Mouse (Mus musculus): ENCODE results near the gene BC030867.

BC030867 gene

GRCm38 (mm10) chr11:102248630-102249230 lies at the start of gene BC030867:
BC030867 (plus strand) TSS chr11:102248882.
- DNase-seq: peak; percentile 96

- no peak for DNase-seq
These were observed 48.8 kb upstream of the BC030867 start for GRCm38 (mm10) chr11:102199856-102200255.

GRCm38 (mm10) chr11:102201408-102201821 lies 47.3 kb upstream of the BC030867 start:
- DNase-seq: no peak

- no peak for DNase-seq
These were observed 42.2 kb upstream of the BC030867 start for GRCm38 (mm10) chr11:102206481-102206880.

GRCm38 (mm10) chr11:102207825-102208777 lies 40.6 kb upstream of the BC030867 start:
- no peak for DNase-seq

- DNase-seq: no peak
These were observed 39.8 kb upstream of the BC030867 start for GRCm38 (mm10) chr11:102208846-102209245.

- DNase-seq: no peak
These were observed 38.9 kb upstream of the BC030867 start for GRCm38 (mm10) chr11:102209742-102210141.

GRCm38 (mm10) chr11:102210185-102210584 lies 38.5 kb upstream of the BC030867 start:
- DNase-seq: no peak

- no peak for DNase-seq
These were observed 37.7 kb upstream of the BC030867 start for GRCm38 (mm10) chr11:102211011-102211410.

- no peak for DNase-seq
These were observed 36.7 kb upstream of the BC030867 start for GRCm38 (mm10) chr11:102211936-102212341.

GRCm38 (mm10) chr11:102214430-102215156 lies 34.1 kb upstream of the BC030867 start:
- no peak for DNase-seq

GRCm38 (mm10) chr11:102215511-102215910 lies 33.2 kb upstream of the BC030867 start:
- DNase-seq: no peak

GRCm38 (mm10) chr11:102216056-102216885 lies 32.4 kb upstream of the BC030867 start:
- peak; percentile 80 for DNase-seq

- DNase-seq: no peak
These were observed 31.8 kb upstream of the BC030867 start for GRCm38 (mm10) chr11:102216886-102217240.

GRCm38 (mm10) chr11:102217396-102217795 lies 31.3 kb upstream of the BC030867 start:
- DNase-seq: no peak

- no peak for DNase-seq
These were observed 30.7 kb upstream of the BC030867 start for GRCm38 (mm10) chr11:102217876-102218430.

GRCm38 (mm10) chr11:102218783-102219182 lies 29.9 kb upstream of the BC030867 start:
- DNase-seq: peak; percentile 97

GRCm38 (mm10) chr11:102219247-102219993 lies 29.3 kb upstream of the BC030867 start:
- DNase-seq: no peak

- DNase-seq: no peak
These were observed 28.7 kb upstream of the BC030867 start for GRCm38 (mm10) chr11:102219994-102220346.

GRCm38 (mm10) chr11:102220451-102220850 lies 28.2 kb upstream of the BC030867 start:
- DNase-seq: no peak

GRCm38 (mm10) chr11:102221243-102221953 lies 27.3 kb upstream of the BC030867 start:
- DNase-seq: no peak

All from lung, postnatal 14 days (tissue).